Mouse (Mus musculus) mammary gland, adult 2 months (tissue): Measurements from ENCODE around the gene Neurod6. TPM values are rescaled to one million over a fixed set of nuclear protein-coding genes. Genes with fewer than 3 reads are reported as not detected.

Source experiments
- polyA plus RNA-seq: library from polyadenylated mRNA; depleted of rRNA; stranded (reverse); fragments of >200 nt; gene quantifications from 2 replicates; pipeline ENCODE4 v1.2.3, GENCODE M21; 2012; ENCODE audit warnings: low replicate concordance; rRNA removed

Gene Neurod6
- not detected in 2 replicates for polyA plus RNA-seq

GRCm38 (mm10) chr6:55680974-55681373 is at the start of gene Neurod6:
TSS of gene Neurod6 (minus strand) at chr6:55681263.

Other genes starting within 250 kb of the Neurod6 start
- gene Adcyap1r1, start 229.3 kb downstream of the Neurod6 start, polyA plus RNA-seq: 16.1 and 21.4 TPM in 2 replicates
- gene Itprid1, start 155.6 kb upstream of the Neurod6 start, polyA plus RNA-seq: 2.9 and 5.4 TPM in 2 replicates